Comparison of ENCODE assay signal across 14 mouse cellular contexts in the genomic region with DNA sequence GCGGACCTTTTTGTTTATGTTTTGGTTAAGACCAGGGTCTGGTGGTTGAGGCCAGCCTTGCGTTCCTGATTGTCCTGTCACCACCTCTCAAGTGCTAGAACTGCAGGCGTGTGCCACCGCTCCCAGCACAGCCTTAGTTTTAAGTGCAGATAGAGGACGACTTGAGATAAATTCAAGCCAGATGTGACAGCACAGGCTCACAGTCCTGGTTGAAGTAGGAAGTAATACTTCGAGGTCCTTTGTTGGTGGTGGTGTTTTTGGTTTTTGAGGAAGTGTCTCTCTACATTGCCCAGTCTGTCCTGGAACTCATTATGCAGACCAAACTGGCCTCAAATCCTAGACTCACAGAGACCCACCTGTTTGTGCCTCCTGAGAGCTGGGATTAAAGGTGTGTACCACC. TPM values are rescaled to one million over a fixed set of nuclear protein-coding genes. Genes with fewer than 3 reads are reported as not detected.
DNase-seq lines count a peak whose midpoint lies in the region; ATAC-seq and TF ChIP-seq lines count a peak whose summit lies in the region.
"Had no signal": no experiment of that assay in that cellular context is flagged by ENCODE, and none has a peak within 500 bp of the region (broad histone marks: within the 10 kb centered on the region; RNA-seq: fewer than 3 reads in every experiment).

No protein-coding gene starts in this region.

- 22% methylated on average over 6 of the region's 6 CpGs for WGBS in heart, postnatal 0 days
- 36% methylated on average over 6 of the region's 6 CpGs for WGBS in spleen, adult 2 months
- WGBS in stomach, embryonic 16.5 days, result 51% methylated on average over 6 of the region's 6 CpGs
- 83% methylated on average over 6 of the region's 6 CpGs for WGBS in midbrain, embryonic 15.5 days

- H3K4me2 ChIP-seq in heart, postnatal 0 days (ENCODE audit: low read depth, low read length), result no peak overlapping the region
- no peak overlapping the region for H3K4me2 ChIP-seq in stomach, embryonic 16.5 days (ENCODE audit: low read depth, low read length)
- H3K4me2 ChIP-seq in midbrain, embryonic 15.5 days, result no peak overlapping the region
- H3K4me2 ChIP-seq: hindbrain, embryonic 14.5 days; kidney, embryonic 15.5 days had no signal

- H3K4me3 ChIP-seq in heart, postnatal 0 days (ENCODE audit: low read depth, low read length), result no peak overlapping the region
- no peak overlapping the region for H3K4me3 ChIP-seq in spleen, adult 2 months (ENCODE audit: extremely low read depth, insufficient read depth, insufficient read length)
- H3K4me3 ChIP-seq in stomach, embryonic 16.5 days (replicated peaks; ENCODE audit: low read length), result no peak overlapping the region
- H3K4me3 ChIP-seq in midbrain, embryonic 15.5 days, result no peak overlapping the region
- H3K4me3 ChIP-seq: kidney, embryonic 15.5 days had no signal

- peak; percentile 50; the same call in 1 of the 2 replicates for ATAC-seq in heart, postnatal 0 days (ENCODE audit: insufficient read depth, low read depth)
- peak; percentile 51 to 53; a peak in 1 of 4 replicates for ATAC-seq in hematopoietic stem cell, adult 5-6 weeks (replicated peaks in 1 of 2; ENCODE audit: insufficient read depth in 1 of 2, low FRiP score in 2 of 2, low TSS enrichment in 1 of 2, low read depth in 1 of 2, poor library complexity in 2 of 2, severe bottlenecking in 2 of 2)
- no peak for ATAC-seq in stomach, embryonic 16.5 days (ENCODE audit: insufficient read depth, low FRiP score)
- ATAC-seq in midbrain, embryonic 15.5 days (replicated peaks), result no peak

- peaks cover 42% of the 10 kb centered on the region for H3K36me3 ChIP-seq in heart, postnatal 0 days (replicated peaks; ENCODE audit: control insufficient read depth, insufficient read depth, low read length)
- H3K36me3 ChIP-seq in spleen, adult 2 months (ENCODE audit: control insufficient read depth, insufficient read depth, low read length), result no peaks in the 10 kb centered on the region
- H3K36me3 ChIP-seq in stomach, embryonic 16.5 days (ENCODE audit: control insufficient read depth, insufficient read depth, low read length), result peaks cover 13% of the 10 kb centered on the region; the same call in 1 of the 2 replicates
- peaks cover 40% of the 10 kb centered on the region for H3K36me3 ChIP-seq in midbrain, embryonic 15.5 days (replicated peaks)

- no peak overlapping the region for H3K9ac ChIP-seq in heart, postnatal 0 days (replicated peaks; ENCODE audit: low read depth, low read length)
- H3K9ac ChIP-seq in stomach, embryonic 16.5 days (ENCODE audit: low read length), result no peak overlapping the region
- H3K9ac ChIP-seq in midbrain, embryonic 15.5 days, result no peak overlapping the region
- H3K9ac ChIP-seq: hindbrain, embryonic 14.5 days had no signal

- H3K27ac ChIP-seq in heart, postnatal 0 days (ENCODE audit: low read depth), result no peak overlapping the region
- H3K27ac ChIP-seq in spleen, adult 2 months (ENCODE audit: insufficient read depth, low read length), result 0 out of 2 replicates have a peak overlapping the region, but pooled peaks have one; percentile 29
- 0 out of 2 replicates have a peak overlapping the region, but pooled peaks have one; percentile 9 for H3K27ac ChIP-seq in stomach, embryonic 16.5 days (ENCODE audit: low read length)
- no peak overlapping the region for H3K27ac ChIP-seq in midbrain, embryonic 15.5 days
- H3K27ac ChIP-seq: hindbrain, embryonic 14.5 days; kidney, embryonic 15.5 days had no signal

- TF ChIP-seq EP300 in heart, postnatal 0 days (IDR thresholded peaks at IDR 0.05; ENCODE audit: low read depth), result no peak

- no peak for DNase-seq in heart, postnatal 0 days (ENCODE audit: low spot score)
- no peak for DNase-seq in heart, postnatal 25 days (ENCODE audit: low spot score)
- no peak for DNase-seq in spleen, adult 2 months (ENCODE audit: low read depth in 1 of 2, low spot score in 2 of 2)
- no peak for DNase-seq in spleen, postnatal 4 days (ENCODE audit: low spot score in 2 of 2)
- DNase-seq: cerebellum, adult 2 months had no signal

- TF ChIP-seq CTCF in heart, postnatal 0 days (IDR thresholded peaks at IDR 0.05; ENCODE audit: low read depth), result no peak
- no peak for TF ChIP-seq CTCF in spleen, adult 2 months (IDR thresholded peaks at IDR 0.05; ENCODE audit: extremely low read depth, insufficient read depth, insufficient read length, insufficient replicate concordance)

- intact Hi-C loops in heart, postnatal 25 days (cut with DNase I), result loop anchor here (2.0 kb wide), 1 partner anchor 85 kb away; no protein-coding TSS in a partner anchor

- no peaks in the 10 kb centered on the region for H3K27me3 ChIP-seq in heart, postnatal 0 days (ENCODE audit: control insufficient read depth, insufficient read depth, low read length)
- no peaks in the 10 kb centered on the region for H3K27me3 ChIP-seq in spleen, adult 2 months (ENCODE audit: control insufficient read depth, insufficient read depth, low read length)
- H3K27me3 ChIP-seq in stomach, embryonic 16.5 days (ENCODE audit: control insufficient read depth, insufficient read depth, low read length), result no peaks in the 10 kb centered on the region
- no peaks in the 10 kb centered on the region for H3K27me3 ChIP-seq in midbrain, embryonic 15.5 days (replicated peaks)
- H3K27me3 ChIP-seq: kidney, embryonic 15.5 days had no signal

- no peaks in the 10 kb centered on the region for H3K9me3 ChIP-seq in heart, postnatal 0 days (replicated peaks; ENCODE audit: control insufficient read depth, low read length)
- H3K9me3 ChIP-seq in stomach, embryonic 16.5 days (replicated peaks; ENCODE audit: control insufficient read depth, low read length), result no peaks in the 10 kb centered on the region
- no peaks in the 10 kb centered on the region for H3K9me3 ChIP-seq in midbrain, embryonic 15.5 days
- H3K9me3 ChIP-seq: kidney, embryonic 15.5 days had no signal

- peaks cover 6% of the 10 kb centered on the region; the same call in 1 of the 2 replicates for H3K4me1 ChIP-seq in heart, postnatal 0 days (ENCODE audit: control insufficient read depth, insufficient read depth)
- peaks cover 2% of the 10 kb centered on the region; the same call in 1 of the 2 replicates for H3K4me1 ChIP-seq in spleen, adult 2 months (ENCODE audit: control insufficient read depth, insufficient read depth, insufficient read length)
- H3K4me1 ChIP-seq in stomach, embryonic 16.5 days (ENCODE audit: control insufficient read depth, insufficient read depth, low read length), result peaks cover 4% of the 10 kb centered on the region; the same call in 1 of the 2 replicates
- peaks cover 15% of the 10 kb centered on the region for H3K4me1 ChIP-seq in midbrain, embryonic 15.5 days

- TF ChIP-seq POLR2A in spleen, adult 2 months (IDR thresholded peaks at IDR 0.05; ENCODE audit: low read depth, low read length), result no peak

RNA-seq across cellular contexts. Expression of a gene that starts 9.9 kb away (rescaled TPM):
- 31.8 and 38.9 TPM in 2 replicates for total RNA-seq in heart, postnatal 0 days (2014; rRNA removed; ENCODE audit: low replicate concordance)
- 17.3 and 17.6 TPM in 2 replicates for polyA plus RNA-seq in heart, postnatal 0 days (2015; fragmentation: Nextera tagmentation; extraction: Ambion mirVana)
- total RNA-seq in heart, postnatal 25 days (2021), result 10 to 100 TPM; 16.5 to 19.4 TPM
- polyA plus RNA-seq in spleen, adult 2 months (2012; rRNA removed), result 50.3 and 62.9 TPM in 2 replicates
- total RNA-seq in hematopoietic stem cell, adult 5-6 weeks (2017), result 25.3 and 34.4 TPM in 2 replicates
- 26.7 and 29.0 TPM in 2 replicates for polyA plus RNA-seq in stomach, embryonic 16.5 days (2015; fragmentation: Nextera tagmentation; extraction: Ambion mirVana)
- 8.1 and 9.8 TPM in 2 replicates for polyA plus RNA-seq in midbrain, embryonic 15.5 days (2015; fragmentation: Nextera tagmentation; extraction: Ambion mirVana)

RNA-seq across cellular contexts. Expression of a gene that starts 15.4 kb away (rescaled TPM):
- total RNA-seq in heart, postnatal 0 days (2014; rRNA removed; ENCODE audit: low replicate concordance), result 8.9 and 21.6 TPM in 2 replicates
- polyA plus RNA-seq in heart, postnatal 0 days (2015; fragmentation: Nextera tagmentation; extraction: Ambion mirVana), result 0.42 and 0.56 TPM in 2 replicates
- total RNA-seq in heart, postnatal 25 days (2021), result 1 to 10 TPM; 3.0 to 4.2 TPM
- 17.4 and 23.6 TPM in 2 replicates for polyA plus RNA-seq in spleen, adult 2 months (2012; rRNA removed)
- total RNA-seq in hematopoietic stem cell, adult 5-6 weeks (2017), result 15.1 and 18.5 TPM in 2 replicates
- 2.8 and 3.2 TPM in 2 replicates for polyA plus RNA-seq in stomach, embryonic 16.5 days (2015; fragmentation: Nextera tagmentation; extraction: Ambion mirVana)
- polyA plus RNA-seq in midbrain, embryonic 15.5 days (2015; fragmentation: Nextera tagmentation; extraction: Ambion mirVana), result 10.8 and 12.1 TPM in 2 replicates

RNA-seq across cellular contexts. Expression of a gene that starts 16.8 kb away (rescaled TPM):
- total RNA-seq in heart, postnatal 0 days (2014; rRNA removed; ENCODE audit: low replicate concordance), result 7.5 and 14.4 TPM in 2 replicates
- 6.0 and 7.6 TPM in 2 replicates for polyA plus RNA-seq in heart, postnatal 0 days (2015; fragmentation: Nextera tagmentation; extraction: Ambion mirVana)
- total RNA-seq in heart, postnatal 25 days (2021), result 10 to 100 TPM; 18.8 to 21.1 TPM
- 13.9 and 14.9 TPM in 2 replicates for polyA plus RNA-seq in spleen, adult 2 months (2012; rRNA removed)
- total RNA-seq in hematopoietic stem cell, adult 5-6 weeks (2017), result 12.4 and 15.2 TPM in 2 replicates
- 10.5 and 16.4 TPM in 2 replicates for polyA plus RNA-seq in stomach, embryonic 16.5 days (2015; fragmentation: Nextera tagmentation; extraction: Ambion mirVana)
- polyA plus RNA-seq in midbrain, embryonic 15.5 days (2015; fragmentation: Nextera tagmentation; extraction: Ambion mirVana), result 21.5 and 21.6 TPM in 2 replicates

RNA-seq across cellular contexts. Expression of a gene that starts 25.7 kb away (rescaled TPM):
- not detected in 2 replicates for total RNA-seq in heart, postnatal 0 days (2014; rRNA removed; ENCODE audit: low replicate concordance)
- not detected in 2 replicates for polyA plus RNA-seq in heart, postnatal 0 days (2015; fragmentation: Nextera tagmentation; extraction: Ambion mirVana)
- 1 to 10 TPM; 2.0 to 3.6 TPM for total RNA-seq in heart, postnatal 25 days (2021)
- not detected in 2 replicates for polyA plus RNA-seq in spleen, adult 2 months (2012; rRNA removed)
- total RNA-seq in hematopoietic stem cell, adult 5-6 weeks (2017), result not detected in 2 replicates
- polyA plus RNA-seq in stomach, embryonic 16.5 days (2015; fragmentation: Nextera tagmentation; extraction: Ambion mirVana), result not detected in 2 replicates
- not detected in 2 replicates for polyA plus RNA-seq in midbrain, embryonic 15.5 days (2015; fragmentation: Nextera tagmentation; extraction: Ambion mirVana)
- total RNA-seq: liver, adult 2 months had no signal
- polyA plus RNA-seq: hindbrain, embryonic 14.5 days; kidney, embryonic 15.5 days; liver, adult 2 months had no signal

RNA-seq across cellular contexts. Expression of a gene that starts 27.8 kb away (rescaled TPM):
- total RNA-seq in heart, postnatal 0 days (2014; rRNA removed; ENCODE audit: low replicate concordance), result not detected in 2 replicates
- not detected in 2 replicates for polyA plus RNA-seq in heart, postnatal 0 days (2015; fragmentation: Nextera tagmentation; extraction: Ambion mirVana)
- total RNA-seq in heart, postnatal 25 days (2021), result not detected
- polyA plus RNA-seq in spleen, adult 2 months (2012; rRNA removed), result not detected in 2 replicates
- total RNA-seq in hematopoietic stem cell, adult 5-6 weeks (2017), result not detected in 2 replicates
- 0.21 and 0.22 TPM in 2 replicates for polyA plus RNA-seq in stomach, embryonic 16.5 days (2015; fragmentation: Nextera tagmentation; extraction: Ambion mirVana)
- 0.12 and 0.15 TPM in 2 replicates for polyA plus RNA-seq in midbrain, embryonic 15.5 days (2015; fragmentation: Nextera tagmentation; extraction: Ambion mirVana)
- total RNA-seq: adrenal gland, postnatal 4 days; layer of hippocampus, postnatal 25 days; liver, adult 2 months; megakaryocyte-erythroid progenitor cell, adult 5-6 weeks had no signal
- polyA plus RNA-seq: cerebellum, adult 2 months; liver, adult 2 months had no signal

Comparison
In these comparisons a context has a peak if more than half of its experiments do, and no peak if none do; other contexts are left out.
1. ATAC-seq: peak in heart, postnatal 0 days (single experiment) and hematopoietic stem cell, adult 5-6 weeks (2 of 2); none in stomach, embryonic 16.5 days (single experiment) and midbrain, embryonic 15.5 days (single experiment).
2. H3K27ac ChIP-seq: peak in spleen, adult 2 months (single experiment) and stomach, embryonic 16.5 days (single experiment); none in heart, postnatal 0 days (single experiment) and midbrain, embryonic 15.5 days (single experiment).